Mouse (Mus musculus): ENCODE measurements around the gene Fgfr2. TPM values are rescaled to one million over a fixed set of nuclear protein-coding genes. Genes with fewer than 3 reads are reported as not detected.
A peak's percentile ranks its signal among the peaks of the same experiment; 100 is the strongest.

Fgfr2 gene
- total and polyA plus RNA-seq, 2 experiments from 2014 or later, result 12.1 to 32.6 TPM

GRCm38 (mm10) chr7:132439916-132440315 is 683.2 kb downstream of the Fgfr2 start:
- Histone ChIP-seq H3K4me2 (ENCODE audit: low read depth, low read length, poor library complexity, severe bottlenecking) (no peak overlapping the region), H3K27me3 (ENCODE audit: insufficient read depth, low read length) (no peaks in the 10 kb centered on the region), H3K4me3 (ENCODE audit: low read depth, low read length) (no peak overlapping the region), H3K27ac (ENCODE audit: low read depth, low read length) (no peak overlapping the region), H3K4me1 (ENCODE audit: insufficient read depth, low read length) (no peaks in the 10 kb centered on the region), H3K9me3 (ENCODE audit: low read length) (no peaks in the 10 kb centered on the region), H3K36me3 (ENCODE audit: insufficient read depth, low read length) (no peaks in the 10 kb centered on the region), H3K9ac (replicated peaks; ENCODE audit: low read length, poor library complexity, severe bottlenecking) (no peak overlapping the region)
- WGBS, result 90% methylated on average over 6 of the region's 6 CpGs
- ATAC-seq (ENCODE audit: low FRiP score), result no peak
- DNase-seq (ENCODE audit: low spot score), result no peak
- TF ChIP-seq CTCF (IDR thresholded peaks at IDR 0.05), result no peak

DNA sequence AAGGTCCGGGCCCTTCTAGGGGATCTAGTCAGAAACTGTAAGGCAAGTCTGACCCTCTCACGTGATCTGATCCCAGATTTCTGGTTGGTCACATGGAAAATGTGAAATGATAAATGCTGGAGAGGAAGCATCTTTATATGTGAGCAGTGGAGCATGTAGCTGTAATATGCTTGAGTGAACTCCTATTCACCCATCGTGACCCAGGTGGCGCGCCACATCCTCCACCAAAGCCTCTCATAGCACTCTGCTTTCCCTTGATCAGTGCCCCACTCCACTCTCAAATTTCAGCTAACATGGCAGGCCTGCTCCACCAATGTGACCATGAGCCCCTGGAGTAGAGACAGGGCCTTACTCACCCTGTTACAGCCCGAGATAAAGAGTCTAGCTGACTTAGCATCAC is 685.1 kb downstream of the Fgfr2 start:
- Histone ChIP-seq H3K36me3 (ENCODE audit: insufficient read depth, low read length) (no peaks in the 10 kb centered on the region), H3K4me3 (ENCODE audit: low read depth, low read length) (no peak overlapping the region), H3K4me2 (ENCODE audit: low read depth, low read length, poor library complexity, severe bottlenecking) (no peak overlapping the region), H3K9ac (replicated peaks; ENCODE audit: low read length, poor library complexity, severe bottlenecking) (no peak overlapping the region), H3K4me1 (ENCODE audit: insufficient read depth, low read length) (no peaks in the 10 kb centered on the region), H3K27ac (ENCODE audit: low read depth, low read length) (no peak overlapping the region), H3K9me3 (ENCODE audit: low read length) (no peaks in the 10 kb centered on the region), H3K27me3 (ENCODE audit: insufficient read depth, low read length) (no peaks in the 10 kb centered on the region)
- ATAC-seq (ENCODE audit: low FRiP score) (no peak), DNase-seq (ENCODE audit: low spot score) (no peak)
- no peak for TF ChIP-seq CTCF (IDR thresholded peaks at IDR 0.05)
- 62% methylated on average over 6 of the region's 6 CpGs for WGBS

DNA sequence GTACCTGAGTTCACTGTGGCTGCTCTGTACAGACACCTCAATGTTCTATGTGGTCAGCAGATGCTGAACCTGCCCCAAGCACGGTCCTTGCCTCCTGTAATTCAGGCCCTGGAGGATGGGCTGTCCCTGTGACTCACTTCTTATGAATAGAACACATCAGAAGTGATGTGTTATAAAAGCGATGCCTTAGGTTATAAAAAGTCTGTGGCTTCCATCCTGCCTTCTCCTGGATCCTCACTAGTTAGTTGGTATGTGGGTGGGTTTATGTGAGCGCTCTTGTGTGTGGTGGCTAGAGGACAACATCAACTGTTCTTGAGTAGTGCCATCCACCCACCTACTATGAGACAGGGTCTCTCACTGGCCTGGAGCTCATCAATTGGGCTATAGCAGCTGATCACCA is 685.7 kb downstream of the Fgfr2 start:
- Histone ChIP-seq H3K27me3 (ENCODE audit: insufficient read depth, low read length) (no peaks in the 10 kb centered on the region), H3K9ac (replicated peaks; ENCODE audit: low read length, poor library complexity, severe bottlenecking) (no peak overlapping the region), H3K27ac (ENCODE audit: low read depth, low read length) (no peak overlapping the region), H3K4me1 (ENCODE audit: insufficient read depth, low read length) (no peaks in the 10 kb centered on the region), H3K36me3 (ENCODE audit: insufficient read depth, low read length) (no peaks in the 10 kb centered on the region), H3K4me2 (ENCODE audit: low read depth, low read length, poor library complexity, severe bottlenecking) (no peak overlapping the region), H3K9me3 (ENCODE audit: low read length) (no peaks in the 10 kb centered on the region), H3K4me3 (ENCODE audit: low read depth, low read length) (no peak overlapping the region)
- 90% methylated on average over 3 of the region's 3 CpGs for WGBS
- TF ChIP-seq CTCF (IDR thresholded peaks at IDR 0.05), result no peak
- DNase-seq (ENCODE audit: low spot score), result no peak
- ATAC-seq (ENCODE audit: low FRiP score), result no peak

DNA sequence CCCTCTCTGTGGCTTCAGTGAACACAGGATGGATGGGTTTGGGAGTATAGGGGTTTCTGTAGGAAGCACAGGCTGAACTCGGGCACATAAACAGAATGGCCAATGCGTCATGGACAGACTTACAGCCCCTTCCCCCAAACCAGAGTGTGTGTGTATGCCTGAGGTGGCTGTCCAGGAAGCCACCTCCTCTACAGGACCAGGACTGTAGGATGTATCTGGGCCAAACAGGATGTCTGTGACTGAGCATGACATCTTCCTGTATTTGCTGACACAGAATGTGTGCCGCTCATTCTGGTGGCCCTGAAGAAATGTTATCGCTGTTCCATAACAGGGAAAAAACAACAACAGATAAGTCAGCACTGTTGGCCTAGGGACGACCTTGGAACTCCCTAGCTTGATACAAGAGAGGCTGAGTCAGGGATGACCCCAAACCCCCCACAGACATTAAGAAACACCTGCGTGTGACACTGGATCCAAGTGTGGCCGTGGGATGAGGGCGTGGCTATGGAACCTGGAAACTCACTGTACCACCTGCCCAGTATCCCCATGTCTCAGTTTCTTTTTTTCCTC is 687.6 kb downstream of the Fgfr2 start:
- no peaks in the 10 kb centered on the region for H3K9me3 ChIP-seq (ENCODE audit: low read length)
- H3K27ac ChIP-seq (ENCODE audit: low read depth, low read length), result no peak overlapping the region
- ATAC-seq (ENCODE audit: low FRiP score), result no peak
- DNase-seq (ENCODE audit: low spot score), result no peak
- no peak overlapping the region for H3K4me3 ChIP-seq (ENCODE audit: low read depth, low read length)
- TF ChIP-seq CTCF (IDR thresholded peaks at IDR 0.05), result no peak
- WGBS, result 92% methylated on average over 8 of the region's 8 CpGs
- no peaks in the 10 kb centered on the region for H3K4me1 ChIP-seq (ENCODE audit: insufficient read depth, low read length)
- H3K4me2 ChIP-seq (ENCODE audit: low read depth, low read length, poor library complexity, severe bottlenecking), result no peak overlapping the region
- no peak overlapping the region for H3K9ac ChIP-seq (replicated peaks; ENCODE audit: low read length, poor library complexity, severe bottlenecking)
- no peaks in the 10 kb centered on the region for H3K36me3 ChIP-seq (ENCODE audit: insufficient read depth, low read length)
- no peaks in the 10 kb centered on the region for H3K27me3 ChIP-seq (ENCODE audit: insufficient read depth, low read length)

DNA sequence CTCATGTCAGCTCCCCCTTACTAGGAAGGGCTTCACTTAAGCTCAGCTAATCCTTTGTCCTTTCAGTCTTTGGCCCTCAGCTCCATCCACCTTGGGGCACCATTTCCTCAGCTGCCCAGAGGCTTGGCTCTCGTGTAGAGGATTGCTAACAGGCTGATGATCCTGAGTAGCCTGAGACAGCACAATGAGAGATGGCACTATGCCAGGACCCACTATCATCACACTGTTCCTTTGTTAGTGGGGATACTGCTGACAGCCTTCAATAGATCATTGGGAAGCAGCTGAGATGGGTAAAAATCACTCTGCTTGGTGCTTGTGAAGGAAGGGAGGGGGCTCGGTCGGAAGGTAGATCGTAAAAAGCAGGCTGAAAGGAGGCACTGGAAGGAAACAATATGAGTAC is 693.8 kb downstream of the Fgfr2 start:
- DNase-seq (ENCODE audit: low spot score), result peak; percentile 49
- Histone ChIP-seq H3K4me1 (ENCODE audit: insufficient read depth, low read length) (no peaks in the 10 kb centered on the region), H3K36me3 (ENCODE audit: insufficient read depth, low read length) (no peaks in the 10 kb centered on the region), H3K9me3 (ENCODE audit: low read length) (no peaks in the 10 kb centered on the region), H3K9ac (replicated peaks; ENCODE audit: low read length, poor library complexity, severe bottlenecking) (no peak overlapping the region), H3K4me2 (ENCODE audit: low read depth, low read length, poor library complexity, severe bottlenecking) (no peak overlapping the region), H3K27ac (ENCODE audit: low read depth, low read length) (no peak overlapping the region), H3K4me3 (ENCODE audit: low read depth, low read length) (no peak overlapping the region), H3K27me3 (ENCODE audit: insufficient read depth, low read length) (no peaks in the 10 kb centered on the region)
- WGBS, result 39% methylated on average over 4 of the region's 4 CpGs
- TF ChIP-seq CTCF (IDR thresholded peaks at IDR 0.05), result no peak
- ATAC-seq (ENCODE audit: low FRiP score), result no peak

- TF ChIP-seq CTCF (IDR thresholded peaks at IDR 0.05), result no peak
- no peak overlapping the region for H3K9ac ChIP-seq (replicated peaks; ENCODE audit: low read length, poor library complexity, severe bottlenecking)
- H3K27me3 ChIP-seq (ENCODE audit: insufficient read depth, low read length), result no peaks in the 10 kb centered on the region
- ATAC-seq (ENCODE audit: low FRiP score) (no peak), DNase-seq (ENCODE audit: low spot score) (no peak)
- no peak overlapping the region for H3K4me3 ChIP-seq (ENCODE audit: low read depth, low read length)
- whole genome bisulfite sequencing, result 98% methylated on average over 4 of the region's 4 CpGs
- H3K9me3 ChIP-seq (ENCODE audit: low read length), result no peaks in the 10 kb centered on the region
- H3K36me3 ChIP-seq (ENCODE audit: insufficient read depth, low read length), result no peaks in the 10 kb centered on the region
- H3K27ac ChIP-seq (ENCODE audit: low read depth, low read length), result no peak overlapping the region
- no peaks in the 10 kb centered on the region for H3K4me1 ChIP-seq (ENCODE audit: insufficient read depth, low read length)
- no peak overlapping the region for H3K4me2 ChIP-seq (ENCODE audit: low read depth, low read length, poor library complexity, severe bottlenecking)
Measured at GRCm38 (mm10) chr7:132428308-132428707, 694.8 kb downstream of the Fgfr2 start.

All from midbrain, postnatal 0 days (tissue).